Mouse (Mus musculus): ENCODE results near the gene Ppp1r3c. TPM values are rescaled to one million over a fixed set of nuclear protein-coding genes. Genes with fewer than 3 reads are reported as not detected.

Ppp1r3c gene
- polyA plus RNA-seq (2014; fragmentation: Nextera tagmentation; extraction: Ambion mirVana) = 4.3 and 4.7 TPM in 2 replicates

GRCm38 (mm10) chr19:36736537-36736936 lies at the start of gene Ppp1r3c:
TSS of gene Ppp1r3c (minus strand) at chr19:36736653.
- no peaks in the 10 kb centered on the region for H3K4me1 ChIP-seq (ENCODE audit: control insufficient read depth, insufficient read depth, low read length)
- H3K27ac ChIP-seq (replicated peaks; ENCODE audit: low read depth, low read length) = peak within 1 kb of the TSS; percentile 70
- ATAC-seq (replicated peaks; ENCODE audit: insufficient number of reproducible peaks, low FRiP score, low TSS enrichment, low read depth) (peak; percentile 99), DNase-seq (ENCODE audit: low spot score) (peak; percentile 96)
- peak within 1 kb of the TSS; percentile 81 for H3K4me2 ChIP-seq (ENCODE audit: low read depth, low read length)
- H3K9ac ChIP-seq (replicated peaks; ENCODE audit: low read length) = peak within 1 kb of the TSS; percentile 74
- no peaks in the 10 kb centered on the region for H3K9me3 ChIP-seq (replicated peaks; ENCODE audit: control insufficient read depth, low read length)
- no peaks in the 10 kb centered on the region for H3K27me3 ChIP-seq (ENCODE audit: control insufficient read depth, insufficient read depth, low read length)
- 0% methylated on average over 33 of the region's 33 CpGs for WGBS
- no peaks in the 10 kb centered on the region for H3K36me3 ChIP-seq (replicated peaks; ENCODE audit: control insufficient read depth, insufficient read depth, low read depth, low read length)
- H3K4me3 ChIP-seq (ENCODE audit: low read depth, low read length) = peak within 1 kb of the TSS; percentile 44

- Histone ChIP-seq H3K4me3 (ENCODE audit: low read depth, low read length) (no peak overlapping the region), H3K9ac (replicated peaks; ENCODE audit: low read length) (no peak overlapping the region), H3K4me2 (ENCODE audit: low read depth, low read length) (no peak overlapping the region), H3K4me1 (ENCODE audit: control insufficient read depth, insufficient read depth, low read length) (no peaks in the 10 kb centered on the region), H3K27ac (replicated peaks; ENCODE audit: low read depth, low read length) (no peak overlapping the region), H3K9me3 (replicated peaks; ENCODE audit: control insufficient read depth, low read length) (no peaks in the 10 kb centered on the region), H3K36me3 (replicated peaks; ENCODE audit: control insufficient read depth, insufficient read depth, low read depth, low read length) (no peaks in the 10 kb centered on the region), H3K27me3 (ENCODE audit: control insufficient read depth, insufficient read depth, low read length) (no peaks in the 10 kb centered on the region)
- 72% methylated on average over 6 of the region's 6 CpGs for WGBS
- ATAC-seq (replicated peaks; ENCODE audit: insufficient number of reproducible peaks, low FRiP score, low TSS enrichment, low read depth) = no peak
- DNase-seq (ENCODE audit: low spot score) = no peak
Observed at GRCm38 (mm10) chr19:36783179-36783578, 46.7 kb upstream of the Ppp1r3c start.

GRCm38 (mm10) chr19:36782591-36782990 lies 46.1 kb upstream of the Ppp1r3c start:
- H3K36me3 ChIP-seq (replicated peaks; ENCODE audit: control insufficient read depth, insufficient read depth, low read depth, low read length) = no peaks in the 10 kb centered on the region

GRCm38 (mm10) chr19:36781996-36782395 lies 45.5 kb upstream of the Ppp1r3c start:
- H3K4me3 ChIP-seq (ENCODE audit: low read depth, low read length) = no peak overlapping the region
- no peaks in the 10 kb centered on the region for H3K4me1 ChIP-seq (ENCODE audit: control insufficient read depth, insufficient read depth, low read length)
- H3K4me2 ChIP-seq (ENCODE audit: low read depth, low read length) = no peak overlapping the region
- H3K9me3 ChIP-seq (replicated peaks; ENCODE audit: control insufficient read depth, low read length) = no peaks in the 10 kb centered on the region
- H3K9ac ChIP-seq (replicated peaks; ENCODE audit: low read length) = no peak overlapping the region
- DNase-seq (ENCODE audit: low spot score) (no peak), ATAC-seq (replicated peaks; ENCODE audit: insufficient number of reproducible peaks, low FRiP score, low TSS enrichment, low read depth) (no peak)
- H3K27me3 ChIP-seq (ENCODE audit: control insufficient read depth, insufficient read depth, low read length) = no peaks in the 10 kb centered on the region
- WGBS = 94% methylated on average over 3 of the region's 3 CpGs
- H3K36me3 ChIP-seq (replicated peaks; ENCODE audit: control insufficient read depth, insufficient read depth, low read depth, low read length) = no peaks in the 10 kb centered on the region
- H3K27ac ChIP-seq (replicated peaks; ENCODE audit: low read depth, low read length) = no peak overlapping the region

More at GRCm38 (mm10) chr19:36782591-36782990, 46.1 kb upstream of the Ppp1r3c start:
- Histone ChIP-seq H3K27me3 (ENCODE audit: control insufficient read depth, insufficient read depth, low read length) (no peaks in the 10 kb centered on the region), H3K4me1 (ENCODE audit: control insufficient read depth, insufficient read depth, low read length) (no peaks in the 10 kb centered on the region), H3K9ac (replicated peaks; ENCODE audit: low read length) (no peak overlapping the region), H3K4me2 (ENCODE audit: low read depth, low read length) (no peak overlapping the region), H3K4me3 (ENCODE audit: low read depth, low read length) (no peak overlapping the region), H3K9me3 (replicated peaks; ENCODE audit: control insufficient read depth, low read length) (no peaks in the 10 kb centered on the region), H3K27ac (replicated peaks; ENCODE audit: low read depth, low read length) (no peak overlapping the region)
- no peak for ATAC-seq (replicated peaks; ENCODE audit: insufficient number of reproducible peaks, low FRiP score, low TSS enrichment, low read depth)
- no peak for DNase-seq (ENCODE audit: low spot score)
- WGBS = 78% methylated on average over 3 of the region's 3 CpGs

GRCm38 (mm10) chr19:36780375-36780774 lies 43.9 kb upstream of the Ppp1r3c start:
- Histone ChIP-seq H3K4me2 (ENCODE audit: low read depth, low read length) (no peak overlapping the region), H3K4me1 (ENCODE audit: control insufficient read depth, insufficient read depth, low read length) (no peaks in the 10 kb centered on the region), H3K27me3 (ENCODE audit: control insufficient read depth, insufficient read depth, low read length) (no peaks in the 10 kb centered on the region), H3K27ac (replicated peaks; ENCODE audit: low read depth, low read length) (no peak overlapping the region), H3K4me3 (ENCODE audit: low read depth, low read length) (no peak overlapping the region), H3K9me3 (replicated peaks; ENCODE audit: control insufficient read depth, low read length) (no peaks in the 10 kb centered on the region), H3K36me3 (replicated peaks; ENCODE audit: control insufficient read depth, insufficient read depth, low read depth, low read length) (no peaks in the 10 kb centered on the region), H3K9ac (replicated peaks; ENCODE audit: low read length) (no peak overlapping the region)
- ATAC-seq (replicated peaks; ENCODE audit: insufficient number of reproducible peaks, low FRiP score, low TSS enrichment, low read depth) = no peak
- 94% methylated on average over 1 of the region's 1 CpGs for WGBS
- no peak for DNase-seq (ENCODE audit: low spot score)

- Histone ChIP-seq H3K9ac (replicated peaks; ENCODE audit: low read length) (no peak overlapping the region), H3K9me3 (replicated peaks; ENCODE audit: control insufficient read depth, low read length) (no peaks in the 10 kb centered on the region), H3K4me2 (ENCODE audit: low read depth, low read length) (no peak overlapping the region), H3K27me3 (ENCODE audit: control insufficient read depth, insufficient read depth, low read length) (no peaks in the 10 kb centered on the region), H3K27ac (replicated peaks; ENCODE audit: low read depth, low read length) (no peak overlapping the region), H3K36me3 (replicated peaks; ENCODE audit: control insufficient read depth, insufficient read depth, low read depth, low read length) (no peaks in the 10 kb centered on the region), H3K4me1 (ENCODE audit: control insufficient read depth, insufficient read depth, low read length) (no peaks in the 10 kb centered on the region), H3K4me3 (ENCODE audit: low read depth, low read length) (no peak overlapping the region)
- 83% methylated on average over 3 of the region's 3 CpGs for WGBS
- ATAC-seq (replicated peaks; ENCODE audit: insufficient number of reproducible peaks, low FRiP score, low TSS enrichment, low read depth) (no peak), DNase-seq (ENCODE audit: low spot score) (no peak)
Observed at GRCm38 (mm10) chr19:36779765-36780164, 43.3 kb upstream of the Ppp1r3c start.

- H3K4me3 ChIP-seq (ENCODE audit: low read depth, low read length) = no peak overlapping the region
- no peaks in the 10 kb centered on the region for H3K36me3 ChIP-seq (replicated peaks; ENCODE audit: control insufficient read depth, insufficient read depth, low read depth, low read length)
- no peaks in the 10 kb centered on the region for H3K27me3 ChIP-seq (ENCODE audit: control insufficient read depth, insufficient read depth, low read length)
- no peak overlapping the region for H3K27ac ChIP-seq (replicated peaks; ENCODE audit: low read depth, low read length)
- no peaks in the 10 kb centered on the region for H3K4me1 ChIP-seq (ENCODE audit: control insufficient read depth, insufficient read depth, low read length)
- H3K9me3 ChIP-seq (replicated peaks; ENCODE audit: control insufficient read depth, low read length) = no peaks in the 10 kb centered on the region
- H3K9ac ChIP-seq (replicated peaks; ENCODE audit: low read length) = no peak overlapping the region
- no peak overlapping the region for H3K4me2 ChIP-seq (ENCODE audit: low read depth, low read length)
- 92% methylated on average over 8 of the region's 8 CpGs for WGBS
- DNase-seq (ENCODE audit: low spot score) = no peak
- ATAC-seq (replicated peaks; ENCODE audit: insufficient number of reproducible peaks, low FRiP score, low TSS enrichment, low read depth) = no peak
Observed at GRCm38 (mm10) chr19:36775531-36775930, 39.1 kb upstream of the Ppp1r3c start.

GRCm38 (mm10) chr19:36773716-36774459 lies 37.4 kb upstream of the Ppp1r3c start:
- H3K9me3 ChIP-seq (replicated peaks; ENCODE audit: control insufficient read depth, low read length) = no peaks in the 10 kb centered on the region
- H3K4me3 ChIP-seq (ENCODE audit: low read depth, low read length) = no peak overlapping the region
- H3K27ac ChIP-seq (replicated peaks; ENCODE audit: low read depth, low read length) = no peak overlapping the region
- no peak overlapping the region for H3K4me2 ChIP-seq (ENCODE audit: low read depth, low read length)
- DNase-seq (ENCODE audit: low spot score) (no peak), ATAC-seq (replicated peaks; ENCODE audit: insufficient number of reproducible peaks, low FRiP score, low TSS enrichment, low read depth) (no peak)
- no peak overlapping the region for H3K9ac ChIP-seq (replicated peaks; ENCODE audit: low read length)
- 87% methylated on average over 8 of the region's 8 CpGs for WGBS
- H3K27me3 ChIP-seq (ENCODE audit: control insufficient read depth, insufficient read depth, low read length) = no peaks in the 10 kb centered on the region
- no peaks in the 10 kb centered on the region for H3K4me1 ChIP-seq (ENCODE audit: control insufficient read depth, insufficient read depth, low read length)
- no peaks in the 10 kb centered on the region for H3K36me3 ChIP-seq (replicated peaks; ENCODE audit: control insufficient read depth, insufficient read depth, low read depth, low read length)

Measured in embryonic facial prominence, embryonic 11.5 days (tissue).